Mouse (Mus musculus): ENCODE measurements around the gene Cdc37.

Gene Cdc37

DNA sequence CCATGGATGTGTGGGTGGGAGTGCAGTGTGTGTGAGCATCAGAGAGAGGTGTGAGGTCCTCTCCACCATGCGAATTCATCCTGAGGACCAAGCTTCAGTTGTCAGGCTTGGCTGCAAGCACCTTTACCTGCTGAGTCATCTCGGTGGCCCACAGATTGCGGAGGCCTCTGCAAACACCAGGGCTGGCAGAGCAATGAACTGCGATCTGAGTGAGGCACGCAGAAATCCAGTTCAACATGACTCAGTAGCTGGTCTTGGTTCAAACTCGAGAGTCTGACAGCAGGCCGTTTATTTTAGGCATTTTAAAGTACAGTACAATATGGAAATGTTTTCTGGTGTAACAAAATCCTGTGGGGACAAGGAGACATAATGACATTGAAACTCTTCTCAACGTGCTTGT is 52.0 kb downstream of the Cdc37 start:
- no peak for DNase-seq (ENCODE audit: low read depth, low spot score)

DNA sequence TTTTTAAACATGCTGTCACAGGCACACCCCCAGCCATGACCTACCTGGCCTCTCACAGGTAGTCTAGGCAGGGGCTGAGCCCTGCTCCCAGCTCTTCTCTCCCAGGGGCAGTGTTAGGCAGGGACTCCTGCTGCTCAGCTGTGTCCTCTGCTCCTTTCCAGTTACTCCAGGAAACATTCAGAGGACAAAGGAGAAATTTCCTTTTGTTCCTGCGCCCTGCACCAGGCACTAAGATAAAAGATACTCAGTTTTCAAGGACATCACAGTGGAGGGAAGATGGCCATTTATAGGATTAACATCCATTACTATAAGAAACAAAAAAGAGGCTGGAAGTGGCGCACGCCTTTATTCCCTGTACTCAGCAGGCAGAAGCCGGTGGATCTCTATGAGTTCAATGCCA is 53.8 kb downstream of the Cdc37 start:
- no peak for DNase-seq (ENCODE audit: low read depth, low spot score)

DNA sequence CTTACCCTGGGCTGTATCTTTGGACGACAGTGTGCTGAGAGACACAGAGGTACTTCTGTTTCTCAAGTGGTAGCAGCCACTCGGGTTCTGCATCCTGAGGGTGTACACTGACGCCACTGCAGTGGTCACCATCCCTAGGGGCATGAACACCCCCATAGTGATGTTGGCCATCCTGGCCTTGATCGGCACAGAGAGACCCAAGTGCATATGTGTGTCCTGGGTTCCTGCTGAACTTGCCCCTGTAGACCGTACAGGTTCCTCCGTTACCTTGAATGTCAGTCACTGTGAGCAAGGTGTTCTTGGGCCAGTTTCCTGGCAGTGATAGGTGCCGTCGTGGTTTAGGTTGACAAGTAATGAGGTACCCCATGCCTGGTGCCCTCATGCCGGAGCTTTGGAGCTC is 56.4 kb downstream of the Cdc37 start:
- DNase-seq (ENCODE audit: low read depth, low spot score): no peak

DNA sequence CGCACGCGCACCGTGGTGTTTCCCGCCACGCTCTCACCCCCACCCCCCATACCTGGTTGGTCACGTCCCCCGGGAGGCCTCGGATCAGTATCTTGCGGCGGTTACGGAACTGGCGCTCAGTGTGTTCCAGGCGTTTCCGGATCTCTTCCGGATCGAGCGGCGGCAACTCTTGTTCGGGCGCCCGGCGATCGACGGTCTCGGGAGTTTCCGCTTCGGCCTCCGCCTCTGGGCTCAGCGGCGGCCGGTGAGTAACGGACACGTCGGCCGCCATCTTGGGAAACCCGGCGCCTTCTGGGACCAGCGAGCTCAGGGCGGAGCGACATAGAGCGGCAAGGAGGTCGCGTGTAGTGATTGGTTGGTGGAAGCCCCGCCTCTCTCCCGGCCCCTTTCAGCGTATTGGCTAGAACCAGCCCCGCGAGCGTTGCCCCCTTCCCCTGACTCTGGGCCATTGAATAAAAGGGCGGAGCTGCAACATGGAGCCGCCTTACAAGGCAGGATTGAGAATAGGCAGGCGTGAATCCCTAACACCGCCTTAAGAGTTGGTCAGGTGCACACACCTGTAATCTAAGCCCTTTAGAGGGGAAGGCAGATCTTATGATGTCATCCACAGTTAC is 58.0 kb downstream of the Cdc37 start, which contains the start of the genes Gm38431 and Raver1:
Gm38431 (minus strand) TSS at position 291 of the 614 bp plus-strand sequence.
Raver1 (minus strand) TSS at position 302 of the 614 bp plus-strand sequence.
- DNase-seq (ENCODE audit: low read depth, low spot score): peak; percentile 98

DNA sequence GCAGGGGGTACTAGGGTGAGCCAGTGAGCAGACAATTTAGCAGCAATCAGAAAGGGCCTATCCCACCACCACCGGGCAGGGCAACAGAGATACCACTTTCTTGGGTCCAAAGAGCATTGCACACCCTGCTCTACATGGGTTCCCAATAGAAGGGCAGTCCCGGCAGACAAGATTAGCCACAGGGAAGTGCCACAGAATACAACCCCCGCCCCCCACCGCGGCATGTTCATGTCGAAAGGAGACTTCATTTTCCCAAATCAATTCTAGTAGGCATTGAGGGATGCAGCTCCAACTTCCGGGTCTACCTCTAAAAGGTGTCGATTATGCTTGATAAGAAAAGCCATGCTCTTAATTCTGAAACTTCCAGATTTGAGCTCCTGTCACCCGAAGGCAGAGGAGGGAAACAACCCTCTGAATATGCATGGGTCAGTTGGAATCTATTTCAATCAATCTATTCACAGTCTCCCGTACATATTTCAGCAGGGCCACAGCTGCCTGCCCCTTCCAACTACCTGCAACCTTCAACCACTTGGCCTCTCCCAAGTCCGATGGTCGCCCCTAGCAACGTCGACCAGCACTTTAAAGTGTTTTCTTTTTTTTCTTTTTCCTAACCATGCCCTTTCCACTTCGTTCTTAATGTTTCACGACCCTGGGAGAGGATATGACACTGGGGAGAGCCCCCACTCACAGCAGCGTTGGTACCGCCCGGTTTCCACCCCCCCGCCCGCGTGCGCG is 58.6 kb downstream of the Cdc37 start:
- no peak for DNase-seq (ENCODE audit: low read depth, low spot score)

DNA sequence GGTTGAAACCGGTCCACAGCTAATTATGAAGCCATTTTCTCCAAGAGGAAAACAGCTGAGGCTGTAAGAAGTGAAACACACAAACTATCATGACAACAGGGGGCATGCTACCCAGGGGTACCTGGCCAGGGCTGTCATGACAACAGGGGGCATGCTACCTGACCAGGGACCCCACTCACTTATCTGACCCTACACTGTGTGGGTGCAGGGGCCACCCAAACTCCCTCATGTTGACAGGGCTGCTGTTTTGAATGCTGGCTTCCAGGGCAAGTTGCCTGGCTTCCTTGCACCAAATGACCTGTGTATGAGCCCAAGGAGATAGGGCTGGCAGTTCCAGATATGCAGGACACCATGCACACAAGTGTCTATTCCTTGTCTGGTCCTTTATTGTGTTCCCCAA is 59.2 kb downstream of the Cdc37 start:
- no peak for DNase-seq (ENCODE audit: low read depth, low spot score)

DNA sequence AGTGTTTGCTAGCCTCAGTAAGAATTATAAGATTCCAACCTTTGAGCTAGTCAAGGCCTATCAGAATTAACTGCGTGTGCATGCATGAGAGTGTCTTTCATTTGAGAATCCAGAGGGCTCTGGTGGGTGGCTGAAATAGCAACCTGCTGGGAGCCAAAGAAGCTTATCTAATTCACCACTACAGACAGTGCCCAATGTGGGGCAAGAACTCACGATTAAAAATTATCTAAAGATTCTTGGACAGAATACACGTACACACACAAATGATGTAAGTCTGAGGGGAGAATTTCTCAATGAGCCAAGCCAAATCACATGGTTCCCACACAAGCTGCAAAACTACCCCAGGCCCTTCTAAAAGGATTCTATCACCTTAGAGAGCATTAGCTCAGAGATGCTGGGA is 66.5 kb downstream of the Cdc37 start:
- DNase-seq (ENCODE audit: low read depth, low spot score): no peak
